Mouse (Mus musculus): ENCODE measurements at regions not wholly inside any gene's neighbourhood (a gene's known extent, or its start where the extent isn't known, plus 50 kb on each side); places are given as distances from the start of the nearest gene placed in this dataset.

DNA sequence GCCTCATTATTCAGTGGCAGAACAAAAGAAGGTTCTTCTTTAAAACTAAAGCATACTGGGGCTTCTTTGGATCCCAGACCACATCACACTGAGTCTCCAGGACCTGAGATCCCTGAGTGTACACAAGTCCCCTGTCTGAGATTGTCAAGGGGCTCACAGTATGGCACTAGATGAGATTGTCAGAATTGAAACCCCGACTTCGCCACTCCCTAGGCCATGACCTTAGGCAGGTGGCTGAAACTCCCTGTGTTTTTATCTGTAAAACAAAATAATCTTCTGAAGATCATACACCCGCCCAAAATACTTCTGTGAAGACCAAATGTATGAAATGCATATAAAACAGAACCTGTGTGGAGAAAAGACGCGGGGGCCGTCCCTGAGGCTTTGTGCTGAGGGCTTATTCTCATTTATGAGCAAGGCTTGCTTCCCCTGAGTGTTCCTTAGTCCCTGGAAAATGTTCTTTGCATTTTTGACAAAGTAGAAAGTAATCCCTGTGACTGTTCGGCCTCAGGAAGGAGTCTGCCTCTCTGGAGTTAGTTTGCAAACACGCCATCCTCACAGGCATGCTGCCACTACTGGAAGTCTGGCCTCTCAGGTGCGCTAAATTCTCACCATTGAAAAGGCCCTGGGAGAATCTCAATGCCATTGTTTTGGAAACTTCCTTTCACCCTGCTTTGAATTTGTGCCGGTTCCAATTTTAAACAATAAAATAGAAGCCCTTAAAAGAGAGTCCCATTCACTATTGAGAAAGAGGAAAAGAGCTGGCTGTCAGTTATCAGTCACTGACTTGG, 73.3 kb upstream of the Prep start:
- Histone ChIP-seq H3K36me3 (ENCODE audit: control insufficient read depth, insufficient read depth) (no peaks in the 10 kb centered on the region), H3K9me3 (ENCODE audit: control insufficient read depth) (no peaks in the 10 kb centered on the region), H3K4me1 (replicated peaks; ENCODE audit: control insufficient read depth, insufficient read depth, low read length) (peaks cover 8% of the 10 kb centered on the region; the same call in 1 of the 2 replicates), H3K27ac (ENCODE audit: low read depth, low read length) (peak overlapping the region; percentile 36), H3K9ac (ENCODE audit: low read depth, low read length) (no peak overlapping the region), H3K4me3 (ENCODE audit: low read depth, low read length) (no peak overlapping the region), H3K4me2 (replicated peaks; ENCODE audit: low read depth) (peak overlapping the region; percentile 33), H3K27me3 (replicated peaks; ENCODE audit: control insufficient read depth, insufficient read depth, low read length) (no peaks in the 10 kb centered on the region)
- TF ChIP-seq CTCF (IDR thresholded peaks at IDR 0.05; ENCODE audit: low read depth) = no peak
- ATAC-seq = no peak
- WGBS = 46% methylated on average over 10 of the region's 10 CpGs

DNA sequence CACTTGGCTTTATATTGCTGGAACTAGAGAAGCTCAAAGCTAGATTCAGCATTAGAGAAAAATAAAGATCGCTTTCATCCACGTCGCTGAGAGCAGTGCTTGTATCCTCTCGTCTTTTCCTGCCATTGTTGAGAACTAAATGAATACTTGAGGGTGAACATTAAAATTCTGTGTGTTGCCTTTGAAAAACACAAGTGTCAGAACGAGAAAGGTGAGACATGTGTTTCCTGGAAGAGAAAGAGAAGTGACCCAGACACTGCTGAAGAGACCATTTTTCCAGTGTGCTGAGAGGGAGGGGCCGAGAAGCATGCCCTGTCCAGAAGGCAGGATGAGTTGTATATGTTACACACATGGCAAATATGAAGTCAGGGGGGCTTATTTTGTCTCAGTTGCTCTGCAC, 77.5 kb upstream of the Prep start:
- Histone ChIP-seq H3K4me2 (replicated peaks; ENCODE audit: low read depth) (no peak overlapping the region), H3K9me3 (ENCODE audit: control insufficient read depth) (no peaks in the 10 kb centered on the region), H3K9ac (ENCODE audit: low read depth, low read length) (no peak overlapping the region), H3K27ac (ENCODE audit: low read depth, low read length) (no peak overlapping the region), H3K36me3 (ENCODE audit: control insufficient read depth, insufficient read depth) (no peaks in the 10 kb centered on the region), H3K4me1 (replicated peaks; ENCODE audit: control insufficient read depth, insufficient read depth, low read length) (peaks cover 3% of the 10 kb centered on the region; the same call in 1 of the 2 replicates), H3K4me3 (ENCODE audit: low read depth, low read length) (no peak overlapping the region), H3K27me3 (replicated peaks; ENCODE audit: control insufficient read depth, insufficient read depth, low read length) (no peaks in the 10 kb centered on the region)
- TF ChIP-seq CTCF (IDR thresholded peaks at IDR 0.05; ENCODE audit: low read depth) = no peak
- no peak for ATAC-seq
- 76% methylated on average over 6 of the region's 6 CpGs for WGBS

DNA sequence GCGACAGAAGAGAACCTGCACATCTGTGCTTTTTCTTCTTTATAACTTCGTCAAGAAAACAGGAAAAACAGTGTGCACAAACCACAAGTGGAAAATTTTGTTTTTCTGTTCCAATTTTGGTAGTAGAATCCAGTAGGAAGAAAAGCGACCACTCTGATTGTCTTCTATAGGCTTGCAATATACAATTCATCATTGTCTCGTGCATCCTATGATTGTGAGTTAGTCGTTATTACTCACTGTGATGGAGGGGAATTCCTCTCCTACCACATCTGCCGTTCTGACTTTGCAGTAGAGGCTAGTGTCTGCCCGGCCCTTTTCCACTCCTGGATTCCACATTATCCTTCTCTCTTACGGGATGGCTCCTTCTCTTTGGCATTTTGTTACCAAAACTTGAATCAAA, 78.2 kb upstream of the Prep start:
- H3K27me3 ChIP-seq (replicated peaks; ENCODE audit: control insufficient read depth, insufficient read depth, low read length) = no peaks in the 10 kb centered on the region
- H3K4me2 ChIP-seq (replicated peaks; ENCODE audit: low read depth) = no peak overlapping the region
- H3K27ac ChIP-seq (ENCODE audit: low read depth, low read length) = no peak overlapping the region
- 77% methylated on average over 8 of the region's 8 CpGs for WGBS
- 0 out of 2 replicates have a peak, but pooled peaks cover 3% of the 10 kb centered on the region for H3K4me1 ChIP-seq (replicated peaks; ENCODE audit: control insufficient read depth, insufficient read depth, low read length)
- H3K9ac ChIP-seq (ENCODE audit: low read depth, low read length) = no peak overlapping the region
- H3K36me3 ChIP-seq (ENCODE audit: control insufficient read depth, insufficient read depth) = no peaks in the 10 kb centered on the region
- H3K4me3 ChIP-seq (ENCODE audit: low read depth, low read length) = no peak overlapping the region
- TF ChIP-seq CTCF (IDR thresholded peaks at IDR 0.05; ENCODE audit: low read depth) = no peak
- ATAC-seq = no peak
- H3K9me3 ChIP-seq (ENCODE audit: control insufficient read depth) = no peaks in the 10 kb centered on the region

DNA sequence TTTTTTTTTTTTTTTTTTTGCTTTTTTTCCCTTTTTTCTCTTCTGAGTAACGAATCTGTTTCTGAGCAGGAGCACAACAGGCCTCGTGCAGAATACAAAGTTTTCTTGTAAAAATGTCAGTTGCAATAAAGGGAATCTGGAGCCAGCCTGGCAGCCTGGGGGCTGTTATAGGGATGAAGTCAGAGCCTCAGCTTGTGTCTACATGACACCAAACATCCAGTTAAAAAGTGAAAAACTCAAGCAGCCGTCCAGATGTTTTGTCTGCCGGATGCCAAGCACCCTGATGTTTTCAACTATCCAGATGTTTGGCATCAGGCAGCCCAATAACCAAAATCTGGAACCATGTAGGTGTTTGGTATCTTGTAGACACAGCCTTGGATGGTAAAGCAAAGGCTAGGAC, 79.4 kb upstream of the Prep start:
- H3K4me3 ChIP-seq (ENCODE audit: low read depth, low read length) = no peak overlapping the region
- no peak overlapping the region for H3K27ac ChIP-seq (ENCODE audit: low read depth, low read length)
- WGBS = 72% methylated on average over 4 of the region's 4 CpGs
- H3K9me3 ChIP-seq (ENCODE audit: control insufficient read depth) = no peaks in the 10 kb centered on the region
- H3K4me1 ChIP-seq (replicated peaks; ENCODE audit: control insufficient read depth, insufficient read depth, low read length) = no peaks in the 10 kb centered on the region
- no peaks in the 10 kb centered on the region for H3K36me3 ChIP-seq (ENCODE audit: control insufficient read depth, insufficient read depth)
- no peak overlapping the region for H3K4me2 ChIP-seq (replicated peaks; ENCODE audit: low read depth)
- ATAC-seq = no peak
- H3K9ac ChIP-seq (ENCODE audit: low read depth, low read length) = no peak overlapping the region
- TF ChIP-seq CTCF (IDR thresholded peaks at IDR 0.05; ENCODE audit: low read depth) = no peak
- no peaks in the 10 kb centered on the region for H3K27me3 ChIP-seq (replicated peaks; ENCODE audit: control insufficient read depth, insufficient read depth, low read length)

DNA sequence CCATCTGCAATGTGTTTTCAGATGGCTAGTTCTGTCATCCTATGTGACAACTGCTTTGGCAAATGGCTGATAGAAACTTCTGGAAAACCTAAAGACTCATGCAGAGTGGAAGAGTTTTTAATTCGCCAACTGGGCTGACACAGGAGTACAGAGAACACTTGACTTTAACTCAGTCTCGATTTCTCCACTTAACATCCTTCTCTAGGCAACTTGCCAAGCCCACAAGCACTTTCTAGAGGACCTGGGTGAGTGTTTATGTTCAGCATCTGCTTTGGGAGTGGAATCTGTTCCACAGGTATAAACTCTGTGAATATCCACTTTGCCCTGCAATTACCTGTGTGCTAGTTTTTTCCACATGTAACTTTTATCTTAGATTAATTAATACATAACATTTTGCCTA, 85.1 kb upstream of the Prep start:
- Histone ChIP-seq H3K27me3 (replicated peaks; ENCODE audit: control insufficient read depth, insufficient read depth, low read length) (no peaks in the 10 kb centered on the region), H3K4me3 (ENCODE audit: low read depth, low read length) (no peak overlapping the region), H3K4me1 (replicated peaks; ENCODE audit: control insufficient read depth, insufficient read depth, low read length) (no peaks in the 10 kb centered on the region), H3K4me2 (replicated peaks; ENCODE audit: low read depth) (no peak overlapping the region), H3K9me3 (ENCODE audit: control insufficient read depth) (no peaks in the 10 kb centered on the region), H3K9ac (ENCODE audit: low read depth, low read length) (no peak overlapping the region), H3K36me3 (ENCODE audit: control insufficient read depth, insufficient read depth) (no peaks in the 10 kb centered on the region), H3K27ac (ENCODE audit: low read depth, low read length) (no peak overlapping the region)
- TF ChIP-seq CTCF (IDR thresholded peaks at IDR 0.05; ENCODE audit: low read depth) = no peak
- WGBS = 55% methylated on average over 2 of the region's 2 CpGs
- ATAC-seq = no peak

DNA sequence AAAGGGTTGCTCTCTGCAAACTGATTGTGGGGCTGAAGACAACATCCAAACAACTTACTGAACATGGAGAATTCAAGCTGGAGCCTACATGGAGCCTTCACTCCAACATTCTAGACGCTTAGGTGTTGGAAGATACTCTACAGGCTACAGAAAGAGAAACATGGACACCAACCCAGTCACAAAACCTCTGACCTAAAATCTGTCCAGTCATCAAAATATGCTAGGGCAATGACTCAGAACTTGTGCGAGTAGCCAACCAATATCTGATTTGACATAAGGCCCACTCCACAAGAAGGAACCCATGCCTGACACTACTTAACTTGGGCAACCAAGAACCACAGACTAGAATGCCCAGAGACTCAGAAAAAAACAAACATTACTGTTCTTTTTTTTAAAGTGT, 90.2 kb upstream of the Prep start:
- no peaks in the 10 kb centered on the region for H3K27me3 ChIP-seq (replicated peaks; ENCODE audit: control insufficient read depth, insufficient read depth, low read length)
- no peaks in the 10 kb centered on the region for H3K36me3 ChIP-seq (ENCODE audit: control insufficient read depth, insufficient read depth)
- no peaks in the 10 kb centered on the region for H3K9me3 ChIP-seq (ENCODE audit: control insufficient read depth)
- WGBS = 96% methylated on average over 2 of the region's 2 CpGs
- no peak overlapping the region for H3K27ac ChIP-seq (ENCODE audit: low read depth, low read length)
- H3K4me3 ChIP-seq (ENCODE audit: low read depth, low read length) = no peak overlapping the region
- no peak overlapping the region for H3K4me2 ChIP-seq (replicated peaks; ENCODE audit: low read depth)
- no peak overlapping the region for H3K9ac ChIP-seq (ENCODE audit: low read depth, low read length)
- H3K4me1 ChIP-seq (replicated peaks; ENCODE audit: control insufficient read depth, insufficient read depth, low read length) = no peaks in the 10 kb centered on the region
- no peak for TF ChIP-seq CTCF (IDR thresholded peaks at IDR 0.05; ENCODE audit: low read depth)
- no peak for ATAC-seq

All from intestine, postnatal 0 days (tissue).